Mouse (Mus musculus) ES-E14 (cell line): ENCODE results near the gene Nudt9.

Experiments
- CHD2 ChIP-seq: IDR thresholded peaks from 2 replicates; pipeline ENCODE4 v1.6.1; 2014; ENCODE audit warnings: mild to moderate bottlenecking, low read depth, low read length, inconsistent platforms
- MAFK ChIP-seq: IDR thresholded peaks from 2 replicates; pipeline ENCODE4 v1.6.1; 2014; ENCODE audit warnings: mild to moderate bottlenecking, low read depth, low read length, inconsistent platforms; ENCODE audit not compliant: insufficient read depth
- ZC3H11A ChIP-seq: IDR thresholded peaks from 2 replicates; pipeline ENCODE4 v1.6.1; 2012; ENCODE audit warnings: low read depth, mild to moderate bottlenecking, inconsistent platforms, low read length, borderline replicate concordance
- ZNF384 ChIP-seq: IDR thresholded peaks from 2 replicates; pipeline ENCODE4 v1.6.1; 2012; ENCODE audit warnings: low read depth, low read length, inconsistent platforms

GRCm38 (mm10) chr5:104085366-104085765, 39.3 kb downstream of the Nudt9 start:
- no peak for TF ChIP-seq CHD2
- TF ChIP-seq ZNF384, result no peak
- no peak for TF ChIP-seq MAFK
- no peak for TF ChIP-seq ZC3H11A
